Mouse (Mus musculus): ENCODE results near the gene Zkscan5.
"Not testable (repeated sequence)": the region's sequence is repeated elsewhere in the genome, so short reads cannot be mapped to it uniquely, and the experiment has no call there.

The Zkscan5 gene

DNA sequence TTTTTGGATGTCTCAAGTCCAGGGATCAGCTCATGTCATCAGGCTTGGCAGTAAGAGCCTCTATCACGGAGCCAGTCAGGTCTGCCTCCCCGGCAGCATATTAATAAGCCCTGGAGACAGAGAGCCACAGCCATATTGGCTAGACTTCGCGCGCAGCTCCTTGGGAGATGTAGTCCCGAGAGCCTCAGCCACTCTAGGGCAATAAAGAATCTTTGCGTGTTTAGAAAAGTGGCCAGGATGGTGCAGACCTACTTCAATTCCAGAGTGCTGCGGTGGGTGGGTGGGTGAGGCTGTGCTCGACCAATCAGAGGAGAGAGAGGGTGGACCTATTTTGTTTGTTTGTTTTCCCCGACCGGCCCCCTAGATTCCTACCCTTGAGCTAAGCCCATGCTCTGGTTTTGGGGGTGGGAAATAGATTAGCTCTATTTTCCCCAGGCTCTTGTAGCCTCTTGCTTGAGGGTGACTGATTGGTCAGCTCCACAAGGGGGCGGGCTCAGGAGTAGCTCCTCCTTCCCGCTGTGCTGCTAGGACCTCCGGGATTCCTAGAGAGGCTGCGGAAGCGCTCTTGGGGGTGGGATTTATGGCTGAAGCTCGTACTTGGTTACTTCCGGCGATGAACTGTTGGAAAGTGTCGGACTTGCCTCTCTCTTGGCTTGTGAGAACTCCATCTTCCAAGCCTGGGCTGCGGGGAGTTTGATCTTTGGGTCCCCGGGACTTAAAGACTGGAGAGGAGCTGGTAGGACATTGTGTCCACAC, at the start of gene Zkscan5:
Gene Zkscan5, plus strand, starts transcription at position 627 of the 756 bp plus-strand sequence.
- DNase-seq (ENCODE audit: low spot score): peak; percentile 98

DNA sequence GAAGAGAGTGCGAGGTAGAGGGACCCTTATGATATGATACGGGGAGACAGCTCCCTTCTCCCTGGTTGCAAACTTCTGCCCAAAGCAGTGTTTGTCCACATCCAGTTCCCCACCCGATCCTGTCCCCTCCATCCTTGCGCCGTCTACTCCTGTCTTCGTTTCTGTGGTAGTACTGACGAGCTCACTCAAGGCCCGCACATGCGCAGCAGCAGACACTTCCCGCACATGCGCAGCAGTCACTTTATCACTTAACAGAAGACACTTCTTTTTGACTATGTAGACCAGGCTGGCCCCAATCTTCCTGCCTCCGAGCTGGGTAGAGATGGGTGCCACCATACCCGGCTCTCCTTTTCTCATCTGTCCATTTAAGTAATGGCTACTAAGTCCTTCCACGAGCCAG, 43.0 kb upstream of the Zkscan5 start:
- DNase-seq (ENCODE audit: low spot score): no peak

DNA sequence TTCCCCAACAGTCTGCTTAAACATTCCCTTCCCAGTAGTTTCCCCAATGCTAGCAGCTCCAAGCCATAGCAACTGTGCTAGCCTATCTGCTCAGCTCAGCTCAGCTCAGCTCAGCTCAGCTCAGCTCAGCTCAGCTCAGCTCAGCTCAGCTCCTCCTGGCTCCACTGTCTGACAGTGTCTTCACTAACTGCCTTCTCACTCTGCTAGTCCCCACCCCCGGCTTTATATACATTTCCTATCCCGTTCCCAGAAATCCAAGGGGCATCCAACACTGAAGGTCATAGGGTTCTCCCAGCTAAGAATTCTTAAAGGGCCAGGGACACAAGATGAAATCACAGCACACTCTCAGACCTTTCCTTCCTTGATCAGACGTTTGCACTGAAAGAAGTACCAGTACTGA, 39.7 kb upstream of the Zkscan5 start:
- DNase-seq (ENCODE audit: low spot score): no peak

DNA sequence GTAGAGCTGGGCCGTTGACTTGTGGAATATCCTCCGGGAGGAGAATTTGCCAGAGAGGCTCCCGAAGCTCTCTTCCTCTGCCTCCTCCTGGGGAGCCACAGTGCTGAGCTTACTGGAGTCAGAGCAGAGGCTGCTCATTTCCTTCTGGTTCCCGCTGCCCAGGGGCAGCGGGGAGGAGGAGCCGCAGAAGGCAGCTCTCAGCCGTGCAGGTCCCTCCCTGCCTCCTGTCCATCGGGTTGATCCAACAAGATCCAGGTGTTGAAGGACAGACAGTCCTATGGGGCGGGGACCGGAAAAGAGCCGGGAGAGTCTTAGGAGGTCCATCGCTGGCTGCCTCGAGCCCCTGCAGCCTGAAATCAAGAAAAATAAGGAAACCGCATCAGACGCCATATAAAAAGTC, 39.2 kb upstream of the Zkscan5 start:
- no peak for DNase-seq (ENCODE audit: low spot score)

DNA sequence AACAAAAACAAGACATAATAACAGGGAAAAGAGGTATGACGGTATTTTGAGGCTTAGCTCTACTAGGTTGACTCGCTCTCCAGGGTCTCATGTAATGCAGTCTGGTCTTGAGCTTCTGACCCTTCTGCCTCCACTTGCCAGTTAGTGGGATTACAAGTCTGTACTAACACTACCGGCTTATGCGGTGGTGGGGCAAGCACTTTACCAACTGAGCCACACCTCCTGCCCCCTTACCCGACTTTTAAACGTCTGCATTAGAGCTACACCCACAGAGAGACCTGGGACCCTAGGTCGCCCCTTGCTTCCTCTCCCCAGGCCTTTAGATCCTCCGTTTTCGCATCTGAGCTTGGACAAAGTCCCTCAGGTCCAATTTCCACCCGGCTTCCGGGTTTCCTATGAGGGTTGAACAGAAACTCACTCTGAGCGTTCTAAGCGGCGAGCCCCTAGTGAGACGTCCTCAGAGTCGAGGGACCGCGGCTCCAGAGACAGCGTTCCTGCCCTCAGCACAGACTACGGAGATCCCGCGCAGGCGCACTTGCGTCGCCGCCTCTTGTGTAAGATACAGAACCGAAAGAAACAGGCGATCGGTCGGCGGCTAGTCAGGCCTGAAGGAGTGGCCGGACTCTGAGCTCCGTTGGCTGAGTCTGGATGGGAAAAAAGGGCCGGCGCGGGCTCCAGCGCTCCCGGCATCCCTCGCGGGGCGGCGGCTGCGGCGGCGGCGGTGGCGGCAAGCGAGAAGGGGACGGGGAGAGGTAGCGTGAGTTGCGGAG, 37.6 kb upstream of the Zkscan5 start, which contains the start of the genes Ptcd1 and Cpsf4:
Gene Ptcd1, minus strand, starts transcription at position 573 of the 770 bp plus-strand sequence.
Gene Cpsf4, plus strand, starts transcription at position 678 of the 770 bp plus-strand sequence.
- DNase-seq (ENCODE audit: low spot score): peak; percentile 99

DNA sequence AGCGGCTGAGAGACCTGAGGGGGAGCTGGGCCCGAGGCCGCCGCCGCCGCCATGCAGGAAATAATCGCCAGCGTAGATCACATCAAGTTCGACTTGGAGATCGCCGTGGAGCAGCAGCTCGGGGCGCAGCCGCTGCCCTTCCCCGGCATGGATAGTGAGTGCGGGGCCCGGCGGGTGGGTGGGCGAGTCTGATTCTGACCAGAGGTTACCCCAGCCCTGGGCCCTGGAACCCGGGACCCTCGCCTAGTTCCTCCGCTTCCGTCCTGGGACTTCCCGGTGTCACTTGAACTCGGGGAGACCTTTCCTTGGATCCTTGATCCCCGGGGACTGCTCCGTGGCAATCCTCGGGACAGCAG, 37.1 kb upstream of the Zkscan5 start:
- DNase-seq (ENCODE audit: low spot score): no peak

DNA sequence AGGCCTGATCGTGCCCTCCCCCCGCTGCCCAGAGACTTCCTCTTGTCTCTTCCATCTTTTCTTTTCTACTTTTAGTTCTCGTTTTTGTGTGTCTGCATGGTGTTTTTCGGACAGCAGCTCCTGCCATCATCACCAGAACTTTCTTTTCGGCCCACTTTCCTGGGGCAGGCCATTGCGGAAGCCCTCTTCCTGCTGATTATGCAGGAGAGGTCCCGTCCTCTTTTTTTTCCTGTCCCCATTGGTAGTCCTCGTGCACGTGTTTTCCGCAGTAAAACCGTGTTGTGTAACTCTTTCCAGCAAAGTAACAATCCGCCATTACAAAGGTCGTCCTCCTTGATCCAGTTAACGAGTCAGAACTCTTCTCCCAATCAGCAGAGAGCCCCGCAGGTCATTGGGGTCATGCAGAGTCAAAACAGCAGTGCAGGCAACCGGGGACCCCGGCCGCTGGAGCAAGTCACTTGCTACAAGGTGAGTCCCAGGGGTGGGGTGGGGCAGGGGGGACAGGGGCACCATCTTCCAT, 25.8 kb upstream of the Zkscan5 start:
- no peak for DNase-seq (ENCODE audit: low spot score)

DNA sequence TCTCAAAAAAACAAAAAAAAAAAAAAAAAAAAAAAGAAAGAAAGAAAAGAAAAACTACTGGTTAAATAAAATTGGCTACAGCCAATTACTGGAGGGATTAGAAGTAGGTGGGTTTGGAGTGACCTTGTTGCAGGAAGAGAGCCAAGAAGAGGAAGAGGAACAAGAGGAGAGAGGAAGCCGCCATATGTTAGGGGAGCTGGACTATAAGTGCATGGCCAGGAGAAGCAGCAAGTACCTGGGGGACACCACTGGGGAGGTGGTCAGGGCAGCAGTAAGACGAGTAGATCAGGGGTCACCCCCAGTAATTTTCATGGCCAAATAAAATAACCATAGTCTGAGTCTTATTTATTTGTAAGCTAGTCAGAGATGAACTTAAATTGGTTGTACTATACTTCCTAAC, 19.1 kb upstream of the Zkscan5 start:
- DNase-seq (ENCODE audit: low spot score): no peak

DNA sequence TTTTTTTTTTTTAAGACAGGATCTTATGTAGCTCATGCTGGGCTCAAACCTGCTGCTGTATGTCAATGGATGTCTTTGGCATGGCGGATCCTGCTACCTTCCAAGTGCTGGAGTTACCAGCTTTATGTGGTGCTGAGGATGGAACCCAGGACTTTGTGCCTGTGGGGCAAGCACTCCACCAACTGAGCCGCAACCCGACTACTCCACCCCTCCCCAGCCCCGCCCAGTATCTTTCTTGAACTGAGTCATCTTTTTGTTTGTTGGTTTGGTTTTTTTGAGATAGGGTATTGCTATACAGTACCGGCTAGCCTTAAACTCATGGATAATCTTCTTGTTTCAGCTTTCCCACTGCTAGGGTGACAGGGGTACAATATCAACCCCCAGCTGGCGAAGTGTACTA, 14.9 kb upstream of the Zkscan5 start:
- no peak for DNase-seq (ENCODE audit: low spot score)

DNA sequence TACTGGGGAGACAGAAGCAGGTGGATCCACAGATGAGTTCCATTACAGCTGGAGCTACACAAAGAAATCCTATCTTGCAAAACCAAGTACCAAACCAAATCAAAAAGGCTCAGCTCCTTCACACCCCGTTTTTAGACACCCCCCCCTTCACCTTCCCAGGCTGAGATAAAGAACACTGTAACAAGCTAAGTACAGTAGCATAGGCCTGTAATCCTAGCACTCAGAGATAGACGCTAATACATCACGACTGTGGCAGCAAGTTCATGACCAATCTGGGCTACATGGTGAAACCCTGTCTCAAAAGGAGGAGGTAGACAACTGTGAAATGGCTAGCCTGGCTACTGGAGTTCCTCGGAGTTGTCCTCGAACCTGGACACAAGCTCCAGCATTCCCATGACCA, 14.0 kb upstream of the Zkscan5 start:
- DNase-seq (ENCODE audit: low spot score): no peak

DNA sequence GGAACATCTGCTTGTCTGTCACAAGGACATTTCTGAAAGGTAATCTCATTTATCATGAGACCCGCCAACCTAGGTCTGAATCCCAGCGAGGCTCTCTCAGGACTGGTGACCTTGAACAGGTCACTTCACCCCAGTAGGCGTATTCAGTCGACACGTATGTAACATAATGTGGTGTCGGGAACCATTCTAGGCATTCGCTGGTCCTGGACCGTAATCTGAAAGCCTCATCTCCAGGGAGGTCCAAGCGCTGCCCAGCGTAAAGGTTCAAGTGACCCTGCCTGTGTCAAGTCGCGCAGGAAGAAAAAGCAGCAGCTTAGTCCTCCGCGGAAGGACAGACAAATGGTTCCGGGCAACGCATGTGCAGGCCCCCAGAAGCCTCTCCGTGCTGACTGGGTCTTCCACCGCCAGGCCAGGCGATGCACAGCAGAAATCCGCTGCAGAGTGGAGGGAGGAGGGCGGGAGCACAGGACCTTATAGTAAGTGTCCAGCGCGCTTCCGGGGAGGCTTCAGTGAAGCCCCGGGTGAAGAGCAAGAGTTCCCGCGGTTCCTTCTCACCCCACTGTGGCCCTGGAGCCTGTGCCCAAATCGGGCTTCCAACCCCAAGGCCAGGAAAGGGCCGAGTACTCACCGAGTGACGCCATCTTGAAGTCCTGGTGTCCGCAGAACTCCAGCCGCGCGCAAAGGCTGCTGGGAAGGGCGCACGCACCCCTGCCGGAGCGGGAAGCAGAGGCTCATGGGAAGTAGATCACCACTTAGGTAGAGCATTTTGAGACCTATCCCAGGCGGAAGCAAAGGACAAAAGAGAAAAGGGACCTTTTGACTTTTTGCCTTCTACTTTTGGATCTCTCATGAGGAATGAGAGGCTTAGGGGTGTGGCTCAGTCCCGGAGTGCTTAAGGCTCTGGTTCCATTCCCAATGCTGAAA, 13.2 kb upstream of the Zkscan5 start:
- peak; percentile 89 for DNase-seq (ENCODE audit: low spot score)

DNA sequence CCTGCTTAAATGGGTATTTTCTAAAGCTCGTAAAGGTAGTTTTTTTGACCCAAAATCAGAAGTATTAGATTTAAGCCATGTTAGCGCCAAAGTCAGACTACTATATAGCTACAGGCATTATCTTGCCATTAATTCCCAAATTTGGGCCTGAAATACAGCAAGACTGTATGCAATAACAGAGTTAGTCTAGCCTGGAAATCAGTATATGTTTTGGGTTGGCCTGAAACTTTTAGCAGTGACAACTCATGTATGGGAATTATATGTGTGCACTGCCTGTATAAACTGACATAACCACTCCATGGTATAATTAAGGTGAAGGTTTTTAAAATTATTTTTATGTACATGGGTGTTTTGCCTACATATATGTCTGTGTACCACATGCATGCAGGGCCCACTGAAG, 12.4 kb upstream of the Zkscan5 start, which contains the start of gene Atp5j2:
Gene Atp5j2, minus strand, starts transcription at position 101 of the 400 bp plus-strand sequence.
- no peak for DNase-seq (ENCODE audit: low spot score)

DNA sequence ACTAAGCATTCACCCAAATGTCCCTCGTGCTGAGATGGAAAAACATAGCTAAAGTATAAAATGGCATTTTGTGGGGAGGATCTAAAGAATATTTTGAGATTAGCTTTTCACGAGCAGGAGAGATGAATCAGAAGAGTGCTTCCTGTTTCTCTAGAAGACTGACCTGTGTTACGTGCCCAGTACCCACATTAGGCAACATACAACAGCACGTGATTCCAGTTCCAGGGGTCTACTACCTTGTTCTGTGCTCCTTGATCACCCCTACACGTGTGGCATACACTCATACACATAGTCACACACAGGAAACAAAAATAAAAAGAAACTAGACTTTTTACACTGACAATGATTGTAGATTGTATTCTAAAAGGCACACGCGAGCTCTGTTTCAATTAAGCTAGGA, 4.0 kb upstream of the Zkscan5 start:
- DNase-seq (ENCODE audit: low spot score): no peak

DNA sequence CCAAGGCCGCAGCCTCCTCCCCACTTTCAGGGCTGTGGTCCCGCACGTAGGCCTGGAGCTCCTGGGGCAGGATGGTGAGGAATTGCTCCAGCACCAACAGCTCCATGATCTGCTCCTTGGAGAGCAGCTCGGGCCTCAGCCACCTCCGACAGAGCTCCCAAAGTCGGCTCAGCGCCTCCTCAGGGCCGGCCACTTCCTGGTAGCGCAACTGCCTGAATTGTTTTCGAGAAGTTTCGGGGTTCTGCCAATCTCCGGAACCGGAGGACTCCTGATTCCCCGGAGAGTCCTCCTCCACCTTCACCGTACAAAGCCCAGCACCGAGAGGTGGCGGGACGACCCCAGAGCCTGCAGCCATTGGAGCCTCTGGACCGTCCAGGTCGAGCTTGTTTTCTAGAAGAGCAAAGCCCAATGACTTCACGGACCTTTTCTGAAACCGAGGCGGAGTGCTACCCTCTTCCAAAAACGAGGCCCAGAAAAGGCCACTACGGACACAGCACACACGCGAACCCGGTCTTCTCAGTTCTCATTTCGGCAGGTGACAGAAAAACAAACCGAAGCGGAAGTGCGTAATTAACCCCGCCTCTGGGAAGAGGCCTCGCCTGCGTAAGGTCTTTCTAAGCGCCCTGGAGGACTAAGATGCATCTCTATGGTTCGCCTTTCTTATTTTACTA, 2.9 kb upstream of the Zkscan5 start, which contains the start of gene Zkscan14:
Gene Zkscan14, minus strand, starts transcription at position 548 of the 671 bp plus-strand sequence.
- DNase-seq (ENCODE audit: low spot score): peak; percentile 82

DNA sequence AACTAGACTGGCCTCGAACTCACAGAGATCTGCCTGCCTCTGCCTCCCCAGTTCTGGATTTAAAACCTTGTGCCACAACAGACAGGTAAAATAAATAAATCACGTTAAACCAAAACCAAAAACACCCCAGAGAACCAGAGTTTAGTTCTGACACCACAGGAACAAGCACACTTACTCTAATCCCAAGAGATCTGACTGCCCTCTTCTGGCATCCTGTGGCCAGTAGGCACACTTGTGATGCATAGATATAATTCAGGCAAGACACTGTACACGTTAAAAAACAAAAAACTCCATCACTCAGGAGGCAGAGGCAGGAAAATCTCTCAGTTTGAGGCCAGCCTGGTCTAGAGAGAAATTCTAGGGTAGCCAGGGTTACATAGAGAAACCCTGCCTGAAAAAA, 1.9 kb upstream of the Zkscan5 start:
- DNase-seq (ENCODE audit: low spot score): no peak

DNA sequence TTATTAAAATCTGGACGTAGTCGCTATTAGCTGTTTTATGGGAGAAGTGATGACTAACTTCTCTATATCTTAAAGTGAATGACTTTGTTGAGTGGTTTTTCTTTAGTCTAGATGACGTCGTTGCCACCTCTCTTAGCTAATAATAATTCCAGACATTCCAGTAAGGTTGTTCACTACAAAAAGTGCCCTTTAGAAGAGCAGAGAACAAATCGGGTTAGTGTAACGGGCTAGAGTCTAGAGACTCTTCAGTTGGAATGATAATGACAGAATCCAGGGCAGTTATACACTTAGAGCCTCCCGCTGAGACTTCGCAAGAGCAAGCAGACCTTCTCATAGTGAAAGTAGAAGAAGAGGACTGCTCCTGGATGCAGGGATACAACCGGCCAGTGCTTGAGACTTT, 679 bp downstream of the Zkscan5 start:
- no peak for DNase-seq (ENCODE audit: low spot score)

DNA sequence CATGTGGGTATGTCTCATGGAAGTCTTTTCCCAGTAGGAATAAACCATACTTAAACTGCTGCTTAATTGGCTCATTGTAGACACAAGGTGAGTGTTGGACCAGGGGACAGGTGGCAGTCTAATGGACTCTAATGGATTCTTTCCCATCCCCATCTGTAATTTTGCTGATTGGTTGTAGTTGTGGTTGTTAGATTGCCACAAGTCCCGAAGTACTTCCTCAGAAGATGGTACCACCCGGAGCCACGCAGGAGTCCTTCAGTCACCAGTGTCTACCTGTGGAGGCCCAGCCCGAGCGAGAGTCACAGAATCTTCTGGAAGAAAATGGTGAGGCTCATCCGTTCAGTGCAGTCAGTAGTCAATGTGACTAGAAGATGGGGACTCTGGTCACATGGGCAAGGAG, 3.0 kb downstream of the Zkscan5 start:
- DNase-seq (ENCODE audit: low spot score): no peak

DNA sequence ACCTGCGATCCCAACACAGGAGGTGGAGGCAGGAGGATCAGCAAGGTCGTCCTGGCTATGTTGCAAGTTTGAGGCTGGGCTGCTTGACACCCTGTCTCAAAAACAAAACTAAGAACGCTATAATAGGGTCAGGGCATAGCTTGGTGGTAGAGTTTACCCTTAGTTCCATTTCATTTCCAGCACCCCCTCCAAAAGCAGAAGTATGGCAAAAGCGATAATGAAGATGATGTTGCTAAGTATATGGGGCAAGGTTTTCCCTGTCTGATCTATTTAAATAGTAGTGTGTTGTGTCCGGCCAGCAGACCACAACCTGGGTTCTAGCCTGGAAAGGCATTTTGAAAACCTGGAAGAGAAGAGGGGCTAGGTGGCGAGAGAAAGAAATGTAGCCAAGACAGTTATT, 3.6 kb downstream of the Zkscan5 start:
- no peak for DNase-seq (ENCODE audit: low spot score)

DNA sequence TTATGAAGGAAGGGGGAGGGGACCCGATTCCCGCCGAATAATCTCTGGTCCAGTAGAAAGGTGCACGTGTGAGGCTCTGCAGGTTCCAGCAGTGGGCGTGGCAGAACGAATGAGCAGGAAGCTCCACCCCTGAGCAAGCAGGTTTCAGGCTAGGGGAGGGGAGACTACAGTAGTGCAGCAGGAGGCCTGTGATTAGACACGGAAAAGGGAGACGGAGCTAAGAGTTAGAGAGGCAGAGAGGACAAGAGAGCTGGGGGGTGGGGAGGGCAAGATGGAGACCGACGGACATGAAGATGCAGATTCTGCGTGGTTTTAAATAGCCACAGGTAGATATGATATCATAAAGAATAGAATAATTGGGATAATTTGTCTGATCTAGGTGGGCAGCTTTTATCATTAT, 4.0 kb downstream of the Zkscan5 start:
- DNase-seq (ENCODE audit: low spot score): not testable (repeated sequence)

DNA sequence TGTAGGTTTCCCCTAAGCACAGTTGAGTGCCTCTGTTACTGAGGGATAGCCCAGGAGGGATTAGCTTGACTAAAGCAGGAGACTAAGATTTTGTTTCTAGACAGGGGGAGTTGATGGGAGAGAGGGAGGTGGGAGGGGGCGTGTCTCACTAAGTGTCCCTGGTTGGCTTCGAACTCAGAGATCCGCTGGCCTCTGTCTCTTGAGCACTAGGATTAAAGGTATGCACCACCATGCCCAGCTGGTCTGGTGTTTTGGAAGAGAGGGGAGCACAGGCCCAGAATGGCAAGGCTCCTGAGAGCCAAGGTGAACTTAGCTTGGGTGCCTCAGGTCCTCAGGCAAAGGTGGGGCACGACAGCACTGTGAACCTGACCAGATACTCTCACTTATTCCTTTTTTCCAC, 7.0 kb downstream of the Zkscan5 start:
- no peak for DNase-seq (ENCODE audit: low spot score)

DNA sequence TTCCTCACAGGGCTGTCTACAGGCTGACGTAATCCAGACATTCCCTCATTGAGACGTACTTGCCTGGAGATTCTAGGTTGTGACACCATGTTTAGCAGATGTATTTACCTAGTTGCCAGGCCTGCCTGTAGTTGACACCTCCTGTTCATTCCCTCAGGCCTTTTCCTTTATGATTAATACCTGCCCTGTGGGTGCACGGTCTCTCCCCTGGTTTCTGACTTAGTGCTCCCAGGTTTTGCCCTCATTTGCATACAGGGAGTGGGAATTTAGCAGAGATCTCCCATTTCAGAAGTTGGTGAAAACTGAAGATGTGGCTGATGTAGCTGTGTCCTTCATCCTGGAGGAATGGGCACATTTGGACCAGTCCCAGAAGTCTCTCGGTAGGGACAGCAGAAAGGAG, 7.9 kb downstream of the Zkscan5 start:
- no peak for DNase-seq (ENCODE audit: low spot score)

Data from testis, postnatal 14 days (tissue).